Mouse (Mus musculus) thymus, postnatal 4 days (tissue): Measurements from ENCODE around the gene Atp10a.

Source experiments
- DNase-seq: peaks from one replicate; pipeline ENCODE4 v3.0.0; 2021

Gene Atp10a

DNA sequence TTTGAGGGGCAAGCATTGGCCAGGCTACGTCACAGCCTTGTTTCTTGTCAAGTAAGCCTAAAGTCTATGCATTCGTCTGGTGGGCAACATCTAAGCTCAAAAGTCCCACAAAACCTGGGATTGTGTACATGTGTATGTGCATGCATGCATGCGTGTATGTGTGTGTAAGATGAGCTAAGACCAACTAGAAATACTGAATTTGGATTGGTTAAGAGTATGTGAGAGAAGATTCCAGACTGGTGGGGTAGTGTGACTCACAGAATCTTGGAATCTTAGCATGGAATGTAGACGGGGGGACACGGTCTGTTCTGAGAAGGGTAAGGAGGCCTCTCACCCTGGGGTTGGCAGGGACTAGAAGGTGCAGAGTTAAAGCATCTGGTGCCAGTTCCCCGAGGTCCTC is at the start of gene Atp10a:
Gene Atp10a, plus strand, starts transcription at position 301 of the 400 bp plus-strand sequence.
- no peak for DNase-seq

DNA sequence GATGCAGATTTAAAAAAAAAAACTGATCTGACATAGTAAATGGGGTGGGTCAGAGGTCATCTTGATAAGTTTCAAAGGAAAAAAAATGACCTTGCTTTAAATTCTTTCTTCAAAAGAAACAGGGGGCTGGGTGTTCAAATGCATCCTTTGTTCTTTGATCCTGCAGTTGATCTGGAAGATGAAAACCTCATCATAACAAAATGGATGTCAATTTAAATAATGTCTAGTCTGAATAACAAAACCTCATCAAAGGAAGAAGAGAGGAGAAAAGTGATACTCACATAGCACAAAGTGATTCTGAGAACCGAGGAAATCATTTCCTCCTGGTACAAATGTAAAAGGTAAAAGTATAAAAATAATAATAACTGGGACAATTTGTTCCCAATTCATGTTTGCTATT is 37.9 kb upstream of the Atp10a start:
- no peak for DNase-seq

DNA sequence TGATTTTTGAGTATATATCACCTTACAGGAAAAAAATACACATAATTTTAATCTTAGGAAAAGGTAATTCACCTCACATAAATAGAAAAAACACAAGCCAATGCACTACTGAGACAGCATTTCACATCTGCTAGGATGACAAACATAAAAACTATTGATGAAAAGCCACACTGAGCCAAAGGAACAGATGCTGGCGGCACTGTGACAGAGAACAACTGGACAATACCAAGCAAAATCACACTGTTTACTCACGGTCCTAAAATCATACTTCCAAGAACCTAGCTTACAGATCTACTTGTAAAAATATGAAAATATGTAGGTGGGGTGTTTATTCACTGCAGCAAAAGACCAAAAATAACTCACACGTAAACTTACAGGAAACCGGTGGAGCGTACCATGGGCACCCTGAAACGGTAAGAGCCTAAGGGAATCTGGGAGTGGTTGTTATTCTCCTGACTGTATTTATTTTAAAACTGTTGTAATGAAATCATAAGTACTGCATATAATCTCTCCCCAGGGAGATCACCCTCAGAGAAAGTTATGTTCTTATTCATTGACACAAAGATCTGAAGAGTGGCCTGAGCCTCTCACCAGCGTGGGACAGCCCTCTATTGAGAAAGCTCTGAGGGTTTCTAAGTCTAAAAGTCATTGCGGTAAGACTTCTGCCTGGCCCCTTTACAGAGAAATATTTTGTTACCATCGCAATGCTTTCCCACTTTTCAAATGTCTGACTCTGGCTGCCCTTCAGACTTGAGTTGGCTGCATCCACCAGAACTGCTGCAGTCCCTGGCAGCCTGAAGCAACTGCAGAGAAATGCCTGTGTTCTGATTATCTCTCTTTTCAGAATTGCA is 29.4 kb upstream of the Atp10a start:
- no peak for DNase-seq

DNA sequence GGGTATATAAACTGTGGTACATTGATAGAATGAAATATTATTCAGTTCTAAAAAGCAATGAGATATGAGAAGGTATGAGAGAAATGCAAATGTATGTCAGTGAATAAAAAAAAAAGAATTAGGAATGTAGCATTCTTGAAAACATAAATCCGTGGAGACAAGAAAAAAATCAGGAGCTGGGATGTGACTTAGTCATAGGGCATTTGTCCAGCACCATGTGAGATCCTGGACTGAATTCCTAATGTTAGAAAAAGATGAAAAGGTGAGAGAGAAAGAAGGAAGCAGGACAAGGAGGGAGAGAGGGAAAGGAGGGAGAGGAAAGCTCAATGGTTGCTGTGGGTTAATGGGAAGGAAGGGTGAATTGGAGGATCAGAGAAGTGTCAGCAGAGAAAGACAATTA is 28.6 kb upstream of the Atp10a start:
- DNase-seq: no peak

DNA sequence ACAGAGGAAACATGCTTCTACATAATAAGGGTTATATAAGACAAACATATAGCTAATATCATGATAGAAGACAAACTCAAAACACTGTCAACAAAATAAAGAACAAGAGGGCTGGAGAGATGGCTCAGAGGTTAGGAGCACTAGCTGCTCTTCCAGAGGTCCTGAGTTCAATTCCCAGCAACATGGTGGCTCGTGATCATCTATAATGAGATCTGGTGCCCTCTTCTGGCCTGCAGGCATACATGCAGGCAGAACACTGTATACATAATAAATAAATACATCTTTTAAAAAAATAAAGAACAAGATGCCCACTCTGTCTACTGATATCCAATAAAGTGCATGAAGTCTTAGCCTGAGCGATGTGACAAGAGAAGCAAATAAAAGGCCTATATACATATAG is 26.7 kb upstream of the Atp10a start:
- no peak for DNase-seq

DNA sequence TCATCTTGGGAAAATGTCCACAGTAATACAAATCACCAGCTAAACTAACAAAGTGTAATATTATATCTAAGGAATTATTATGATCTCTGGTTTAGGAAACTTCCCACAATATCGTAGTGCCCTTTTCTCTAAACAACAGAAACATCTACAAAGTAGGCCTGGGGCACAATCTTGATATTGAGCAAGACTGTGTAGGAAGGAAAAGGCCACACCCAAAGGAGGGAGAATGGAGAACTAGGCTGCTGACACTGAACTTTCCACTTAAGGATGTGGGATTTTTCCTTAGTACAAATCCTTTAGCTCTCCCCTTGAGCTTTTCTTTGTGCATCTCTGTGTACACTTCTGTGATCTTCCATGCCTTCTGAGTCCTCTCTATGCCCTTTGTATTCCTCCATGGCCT is 22.3 kb upstream of the Atp10a start:
- no peak for DNase-seq

DNA sequence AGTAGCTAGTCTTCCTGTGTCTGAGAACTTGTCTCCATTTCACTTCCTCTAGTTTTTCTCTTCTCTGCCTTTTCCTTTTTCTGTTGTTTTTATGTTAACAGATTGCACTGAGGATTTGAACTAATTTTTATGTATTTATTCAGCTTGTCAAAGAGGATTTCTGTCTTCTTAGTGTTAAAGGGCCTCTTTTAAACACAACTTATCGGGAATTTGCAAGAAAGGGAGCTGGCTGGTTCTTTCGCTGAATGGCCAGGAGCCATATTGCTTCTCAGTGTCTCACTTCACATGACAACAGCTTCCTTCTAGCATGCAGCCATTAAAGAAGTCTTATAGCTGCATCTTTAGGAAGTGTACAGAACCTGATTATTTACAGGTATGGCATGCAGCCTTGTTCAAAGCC is 16.3 kb upstream of the Atp10a start:
- no peak for DNase-seq

DNA sequence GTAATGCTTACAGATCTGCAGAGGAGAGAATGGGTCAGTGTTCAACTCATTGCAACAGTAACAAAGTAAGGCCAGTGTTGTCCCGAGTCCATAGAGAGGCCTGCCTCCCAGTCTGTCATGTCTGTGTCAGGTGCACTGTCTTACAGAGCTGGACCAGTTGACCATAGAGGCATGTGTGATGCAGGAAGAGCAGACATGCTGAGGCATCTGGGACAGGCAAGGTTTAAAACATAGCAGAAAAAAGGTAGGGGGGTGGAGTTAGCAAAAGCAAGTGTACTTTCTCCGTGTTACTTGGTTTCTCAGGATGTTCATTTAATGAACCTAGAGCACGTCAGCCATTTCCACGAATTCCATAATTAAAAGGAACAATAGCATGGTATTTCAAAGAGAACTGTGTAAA is 15.5 kb upstream of the Atp10a start:
- DNase-seq: no peak

DNA sequence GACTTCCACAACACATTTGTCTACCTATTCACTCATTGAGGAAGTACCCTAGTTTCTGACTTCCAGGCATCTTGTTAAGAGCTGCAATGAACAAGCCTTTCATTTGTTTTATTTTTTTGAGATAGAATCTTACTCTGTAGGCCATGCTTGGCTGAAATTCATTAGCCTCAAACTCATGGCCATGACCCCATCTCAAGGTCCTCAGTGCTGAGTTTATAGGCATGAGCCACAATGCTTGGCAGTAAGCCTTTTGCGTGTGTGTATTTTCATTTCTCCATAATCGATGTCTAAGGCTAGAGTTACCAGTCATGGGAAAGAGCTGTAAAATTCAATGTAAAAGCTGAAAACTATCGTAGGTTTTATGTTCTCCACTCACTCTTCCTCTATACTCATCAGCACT is 14.1 kb upstream of the Atp10a start:
- no peak for DNase-seq

DNA sequence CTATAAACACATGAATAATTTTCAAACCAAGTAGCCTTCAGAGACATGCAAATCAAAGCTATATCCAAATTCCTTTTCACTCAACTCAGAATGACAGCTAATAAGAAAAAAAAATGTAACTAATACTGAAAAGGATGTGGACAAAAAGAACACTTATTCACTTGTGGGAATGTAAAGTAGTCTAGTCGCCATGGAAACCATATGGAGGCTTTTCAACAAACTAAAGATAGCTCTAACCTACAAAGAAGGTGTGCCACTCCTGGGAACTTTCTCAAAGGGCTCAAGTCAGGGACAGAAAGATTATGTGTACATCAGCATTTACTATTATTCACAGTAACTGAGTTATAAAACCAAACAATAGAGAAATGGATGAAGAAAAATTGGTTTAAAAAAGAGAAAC is 8.6 kb upstream of the Atp10a start:
- DNase-seq: no peak

DNA sequence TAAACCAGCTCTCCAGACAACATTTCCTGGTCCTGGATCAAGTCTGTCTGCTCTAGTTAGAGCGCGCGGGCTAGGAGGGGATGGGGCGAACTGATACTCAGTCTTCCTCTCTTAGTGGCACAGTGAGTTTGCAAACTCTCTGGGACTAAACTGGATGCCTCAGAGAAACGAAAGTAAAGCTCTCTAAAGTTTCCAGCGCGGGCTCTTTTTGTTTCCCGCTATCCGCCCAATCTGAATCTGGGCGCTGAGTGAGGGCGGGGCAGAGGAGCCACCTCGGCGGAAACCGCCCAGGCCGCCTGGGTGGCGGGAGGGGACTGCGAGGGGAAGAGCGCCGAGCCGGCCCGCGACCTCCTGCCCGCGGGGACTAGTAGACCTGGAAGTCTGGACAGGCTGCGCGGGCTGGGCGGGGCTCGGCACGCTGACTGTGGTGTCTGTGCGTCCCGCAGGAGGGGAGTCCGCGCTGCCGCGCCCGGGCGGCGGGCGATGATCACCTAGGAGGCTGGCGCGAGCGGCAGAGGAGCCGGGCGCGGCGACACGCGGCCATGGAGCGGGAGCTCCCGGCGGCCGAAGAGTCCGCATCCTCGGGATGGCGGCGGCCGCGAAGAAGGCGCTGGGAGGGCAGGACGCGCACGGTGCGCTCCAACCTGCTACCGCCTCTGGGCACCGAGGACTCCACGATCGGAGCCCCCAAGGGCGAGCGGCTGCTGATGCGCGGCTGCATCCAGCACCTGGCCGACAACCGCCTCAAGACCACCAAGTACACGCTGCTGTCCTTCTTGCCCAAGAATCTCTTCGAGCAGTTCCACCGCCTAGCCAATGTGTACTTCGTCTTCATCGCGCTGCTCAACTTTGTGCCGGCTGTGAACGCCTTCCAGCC is 2.2 kb downstream of the Atp10a start:
- peak; percentile 81 for DNase-seq

DNA sequence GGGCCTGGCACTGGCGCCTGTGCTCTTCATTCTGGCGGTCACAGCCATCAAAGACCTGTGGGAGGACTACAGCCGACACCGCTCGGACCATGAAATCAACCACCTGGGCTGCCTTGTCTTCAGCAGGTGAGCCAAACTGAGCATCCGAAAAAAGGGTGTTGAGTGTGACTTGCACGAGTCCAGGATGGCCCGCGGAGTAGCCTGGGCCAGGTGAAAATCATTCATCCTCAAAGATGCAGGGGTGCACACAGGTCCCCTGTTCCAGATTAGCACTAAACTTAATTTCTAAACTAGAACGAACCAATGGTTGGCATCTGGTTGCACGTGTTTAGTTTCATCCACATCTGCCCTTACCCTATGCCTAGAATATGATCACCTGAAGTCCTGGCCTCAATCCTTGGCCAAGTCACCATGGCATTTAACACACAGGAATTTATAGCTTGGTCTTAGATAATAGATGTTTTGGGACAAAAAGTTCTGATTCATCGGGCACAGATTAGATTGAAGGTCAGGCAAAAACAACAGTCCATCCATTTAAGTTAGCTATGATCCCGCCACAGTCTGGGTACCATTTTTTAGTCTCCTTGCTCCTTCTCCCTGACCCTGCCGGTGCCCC is 2.9 kb downstream of the Atp10a start:
- no peak for DNase-seq

DNA sequence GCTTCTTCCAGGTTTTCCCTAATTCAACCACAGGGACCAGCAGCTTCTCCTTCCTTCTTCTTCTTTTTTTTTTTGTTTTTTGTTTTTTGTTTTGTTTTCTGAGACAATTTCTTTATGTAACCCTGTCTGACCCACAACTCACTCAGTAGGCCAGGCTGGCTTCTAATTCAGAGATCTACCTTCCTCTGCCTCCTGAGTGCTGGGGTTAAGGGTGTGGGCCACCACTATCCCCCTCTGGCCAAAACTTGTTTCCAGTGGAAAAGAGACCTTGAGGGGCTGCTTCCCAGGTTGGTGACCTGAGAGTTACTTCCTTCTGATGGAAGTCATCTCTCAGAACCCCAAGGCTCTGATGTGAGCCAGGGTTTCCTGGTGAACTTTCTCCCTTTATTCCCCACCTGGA is 4.1 kb downstream of the Atp10a start:
- DNase-seq: no peak

DNA sequence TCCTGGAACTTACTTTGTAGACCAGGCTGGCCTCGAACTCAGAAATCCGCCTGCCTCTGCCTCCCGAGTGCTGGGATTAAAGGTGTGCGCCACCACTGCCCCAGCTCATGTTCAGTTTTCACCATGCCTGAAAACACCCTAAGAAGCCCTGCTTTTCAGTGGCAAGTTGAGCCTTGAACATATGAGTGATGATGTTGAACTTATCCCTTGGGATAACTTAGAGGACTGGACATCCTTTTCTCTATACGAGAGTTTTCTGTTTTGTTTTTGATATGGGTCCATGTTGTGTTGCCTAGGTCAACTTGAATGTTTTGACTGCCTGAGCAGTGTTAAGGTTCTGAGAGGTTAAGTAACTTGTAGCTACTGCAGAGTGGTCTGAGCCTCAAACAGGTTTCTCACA is 4.7 kb downstream of the Atp10a start:
- no peak for DNase-seq

DNA sequence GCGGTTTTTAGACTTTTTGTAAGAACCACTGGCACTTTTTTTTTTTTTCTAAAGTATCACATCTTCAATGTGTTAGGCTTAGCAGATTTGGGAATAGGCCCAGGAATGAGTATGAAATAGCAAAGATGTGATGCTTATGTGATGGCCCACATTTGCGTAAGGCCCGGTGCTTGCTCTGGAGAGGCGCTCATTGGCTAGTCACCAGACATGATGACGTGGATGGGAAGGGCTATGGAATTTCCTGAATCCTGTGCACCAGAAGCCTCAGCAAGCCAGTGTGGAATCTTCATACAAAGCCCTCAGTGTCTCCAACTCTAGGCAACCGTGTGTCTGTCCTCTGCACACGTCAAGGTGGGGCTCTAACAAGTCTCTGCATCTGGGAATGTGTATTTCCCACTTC is 5.1 kb downstream of the Atp10a start:
- DNase-seq: no peak

DNA sequence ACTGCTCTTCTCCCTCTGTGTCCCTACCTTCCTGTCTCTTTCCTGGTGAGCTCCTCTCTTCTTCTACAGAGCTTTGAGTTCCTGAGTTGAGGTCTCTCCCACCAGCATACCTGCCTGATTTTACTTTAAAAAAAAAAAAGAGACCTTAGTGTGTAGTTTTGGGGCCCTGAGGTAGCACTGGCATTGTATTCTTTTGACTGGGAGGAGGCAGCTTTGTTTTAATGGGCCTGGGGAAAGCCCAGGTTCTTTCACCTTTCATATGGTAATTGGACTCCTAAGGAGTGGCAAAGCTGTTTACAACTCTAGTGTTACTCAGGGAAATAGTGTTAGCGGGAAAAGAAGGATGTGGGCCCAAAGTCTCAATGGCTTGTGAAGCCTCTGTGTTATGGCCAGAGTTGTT is 12.7 kb downstream of the Atp10a start:
- DNase-seq: no peak

DNA sequence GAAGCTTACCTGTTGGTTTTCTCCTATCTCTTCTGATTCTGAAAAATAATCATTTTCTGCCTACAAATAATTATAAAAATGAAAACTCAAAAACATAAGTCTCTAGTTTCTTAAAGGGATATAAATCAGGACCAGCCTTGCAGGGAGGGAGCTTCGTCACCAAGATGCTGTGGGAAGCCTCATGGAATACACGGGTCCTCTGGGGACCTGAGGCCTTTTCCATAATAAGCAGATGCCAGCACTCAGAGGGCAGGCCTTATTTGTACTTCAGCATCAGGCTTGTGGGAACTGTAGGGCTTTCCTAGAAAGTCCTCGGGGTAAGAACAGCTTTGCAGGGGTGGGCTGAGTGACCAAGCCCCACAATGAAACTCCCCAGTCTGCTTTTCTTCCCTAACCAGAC is 20.1 kb downstream of the Atp10a start:
- peak; percentile 2 for DNase-seq

DNA sequence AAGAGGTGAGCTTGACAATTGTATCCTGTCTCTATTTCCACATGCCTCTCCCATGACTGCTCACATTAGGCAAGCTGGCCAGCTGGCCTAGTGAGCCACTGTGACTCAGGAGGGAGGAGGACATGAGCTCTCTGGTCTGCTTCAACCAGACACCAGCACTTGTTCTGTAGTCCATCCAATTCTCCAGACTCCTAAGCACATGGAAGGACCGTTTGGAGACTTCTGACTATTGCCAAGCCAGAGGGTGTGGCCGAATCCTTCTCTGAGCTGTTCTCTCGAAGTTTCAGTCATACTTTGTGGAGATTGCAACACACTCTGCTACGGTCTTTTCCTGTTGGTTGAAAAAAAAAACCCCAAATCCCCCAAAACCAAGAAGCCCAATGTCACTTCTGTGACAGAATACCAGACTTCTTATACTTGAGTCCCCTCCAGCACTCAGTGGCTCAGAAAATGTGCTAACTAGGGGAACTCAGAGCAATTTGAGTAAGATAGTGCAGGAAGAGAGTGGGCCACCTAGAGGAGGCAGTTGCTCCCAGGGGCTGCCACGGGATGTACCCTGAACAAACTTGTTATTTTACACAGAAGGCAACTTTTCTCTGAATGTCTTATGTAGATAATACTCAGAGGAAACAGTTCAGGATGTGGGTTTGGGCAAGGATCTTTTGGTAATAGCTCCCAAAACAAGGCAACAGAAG is 21.3 kb downstream of the Atp10a start:
- DNase-seq: peak; percentile 65

DNA sequence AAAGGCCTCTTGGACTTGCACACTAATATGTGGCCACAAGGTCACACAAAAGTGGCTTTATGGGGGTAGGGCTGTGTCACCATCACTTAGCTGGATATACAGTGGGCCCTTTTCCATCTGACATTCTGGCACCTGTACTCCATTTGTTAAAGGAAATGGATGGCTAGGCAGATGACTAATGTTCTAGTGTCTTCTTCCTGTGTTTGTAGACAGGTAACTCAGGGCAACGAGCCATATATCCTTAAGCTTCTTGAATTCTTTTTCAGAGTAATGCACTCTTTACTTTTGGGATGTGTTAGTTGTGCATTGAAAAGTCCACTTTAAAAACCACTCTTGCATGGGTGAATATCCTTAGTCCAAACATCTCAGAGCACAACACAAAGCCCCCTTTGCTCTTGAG is 30.0 kb downstream of the Atp10a start:
- no peak for DNase-seq

DNA sequence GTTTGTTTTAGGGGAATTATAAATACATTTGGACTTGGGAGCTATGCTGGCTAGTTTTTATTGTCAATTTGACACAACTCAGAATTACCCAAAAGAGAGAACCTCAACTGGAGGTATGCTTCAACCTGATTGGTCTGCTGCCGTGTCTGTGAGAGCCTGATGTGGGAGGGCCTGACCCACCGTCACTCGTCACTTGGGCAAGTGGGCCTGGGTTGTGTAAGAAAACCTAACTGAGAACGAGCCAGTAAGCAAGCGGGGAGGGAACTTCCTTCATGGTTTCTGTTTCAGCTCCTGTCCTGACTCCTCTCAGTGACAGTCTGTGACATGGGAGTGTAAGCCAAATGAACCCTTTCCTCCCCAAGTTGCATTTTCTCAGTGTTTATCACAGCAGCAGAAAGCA is 30.6 kb downstream of the Atp10a start:
- peak; percentile 33 for DNase-seq

DNA sequence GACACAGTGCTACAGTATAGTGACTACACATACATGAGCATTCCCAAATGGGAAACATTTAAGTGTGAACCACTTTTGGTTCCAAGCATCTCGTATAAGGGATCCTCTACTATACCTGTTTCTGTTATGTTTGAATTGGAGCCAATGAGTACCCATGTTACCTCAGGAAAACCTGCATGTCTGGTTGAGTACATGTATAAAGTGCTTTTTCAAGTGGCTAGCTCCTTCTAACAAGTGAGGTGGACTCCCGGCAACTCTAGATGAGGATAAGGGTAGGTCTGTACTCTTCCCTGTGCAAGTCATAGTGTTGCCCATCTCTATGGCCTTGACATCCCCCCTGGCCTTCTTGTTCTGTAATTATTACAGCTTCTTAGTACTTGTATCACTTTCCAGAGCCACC is 31.0 kb downstream of the Atp10a start:
- no peak for DNase-seq

DNA sequence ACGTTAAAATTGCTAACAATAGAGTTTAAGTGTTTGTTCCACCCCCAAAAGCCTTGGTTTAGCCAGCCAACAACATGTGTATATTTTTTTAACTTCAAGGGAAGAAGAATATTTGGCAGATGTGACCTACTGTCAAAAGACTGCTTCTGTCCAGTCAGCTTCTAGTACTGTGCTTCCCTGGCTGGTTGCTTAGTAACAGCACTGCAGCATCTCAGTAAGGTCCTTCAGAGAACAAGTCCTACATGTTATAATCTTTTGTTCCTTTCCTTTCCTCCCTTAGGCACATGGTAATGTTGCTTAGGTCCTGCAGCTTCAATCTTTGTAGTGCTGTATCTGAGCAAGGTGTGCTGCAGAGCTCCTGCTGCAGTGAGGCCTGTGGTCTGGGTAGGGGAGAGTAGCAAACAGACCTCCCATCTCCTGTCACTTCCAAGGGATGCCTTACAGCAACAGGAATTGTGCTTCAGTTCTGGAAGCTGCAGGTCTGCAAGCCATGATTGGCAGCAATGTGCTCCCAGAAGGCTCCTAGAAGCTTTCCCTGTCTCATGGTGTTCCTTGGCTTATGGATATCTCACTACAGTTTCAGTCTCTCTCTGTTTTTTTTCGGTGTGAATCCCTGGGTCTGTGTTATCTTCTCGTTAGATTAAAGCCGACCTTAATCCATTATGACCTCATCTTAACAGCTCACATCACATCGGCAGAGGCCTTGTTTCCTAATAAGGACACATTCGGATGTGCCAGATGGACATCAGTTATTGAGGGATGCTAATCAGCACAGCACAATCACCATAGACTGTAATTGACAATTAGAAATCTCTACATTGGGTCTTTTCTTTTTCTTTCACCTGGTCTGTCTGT is 34.3 kb downstream of the Atp10a start:
- no peak for DNase-seq
